Mouse (Mus musculus) cerebellum, postnatal 14 days (tissue): ENCODE data around the gene H2-Ob.

Source experiments
- DNase-seq, 2 experiments: peaks; one replicate each; pipeline ENCODE4 v3.0.0; 2021; ENCODE audit warnings: mixed read lengths in 2 of 2

Gene H2-Ob

DNA sequence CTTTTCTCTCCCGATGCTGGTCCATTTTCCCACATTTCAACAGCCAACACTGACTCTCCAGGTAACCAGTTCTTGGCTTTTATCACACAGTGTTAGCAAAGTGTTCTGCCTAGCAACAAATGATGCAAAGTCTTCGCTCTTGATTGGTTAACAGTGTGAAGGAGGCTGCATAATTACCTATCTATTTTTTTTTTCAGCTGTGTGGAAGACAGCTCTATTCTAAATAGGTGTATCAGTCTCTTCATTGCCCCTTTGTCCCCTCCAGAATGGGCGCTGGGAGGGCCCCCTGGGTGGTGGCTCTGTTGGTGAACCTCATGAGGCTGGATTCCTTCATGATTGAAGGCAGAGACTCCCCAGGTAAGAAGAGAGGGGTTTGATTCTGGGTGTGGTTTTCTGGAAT lies at the start of gene H2-Ob:
H2-Ob (plus strand) TSS at position 198 of the 400 bp plus-strand sequence.
- peak; percentile 42 to 57 for DNase-seq

DNA sequence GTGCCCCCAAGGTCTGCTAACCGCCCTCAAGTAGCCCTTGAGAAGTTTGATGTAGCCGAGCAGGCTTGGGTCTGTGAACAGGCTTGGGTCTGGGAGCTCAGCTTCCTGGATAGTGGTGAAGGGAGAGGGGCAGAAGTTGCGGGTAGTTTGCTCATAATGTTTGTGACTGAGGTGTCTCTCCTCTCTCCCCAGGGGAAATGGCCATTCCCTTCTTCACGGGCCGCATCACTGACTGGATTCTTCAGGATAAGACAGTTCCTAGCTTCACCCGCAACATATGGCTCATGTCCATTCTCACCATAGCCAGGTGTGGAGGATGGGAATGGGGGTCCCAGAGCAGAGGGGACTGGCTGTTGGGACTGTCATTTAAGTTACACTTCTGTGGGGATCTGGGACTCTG lies 49.7 kb upstream of the H2-Ob start:
- DNase-seq: no peak

DNA sequence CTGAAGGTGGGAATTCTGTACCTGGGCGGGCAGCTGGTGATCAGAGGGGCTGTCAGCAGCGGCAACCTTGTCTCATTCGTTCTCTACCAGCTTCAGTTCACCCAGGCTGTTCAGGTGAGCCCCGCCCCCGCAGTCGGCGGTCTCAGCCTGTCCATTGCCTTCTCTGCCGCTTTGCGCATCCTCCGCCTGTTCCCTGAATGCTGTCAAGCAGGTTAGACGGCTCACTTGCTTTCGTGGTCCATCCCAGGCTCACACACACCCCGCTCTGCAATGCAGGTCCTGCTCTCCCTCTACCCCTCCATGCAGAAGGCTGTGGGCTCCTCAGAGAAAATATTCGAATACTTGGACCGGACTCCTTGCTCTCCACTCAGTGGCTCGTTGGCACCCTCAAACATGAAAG lies 45.9 kb upstream of the H2-Ob start:
- no peak for DNase-seq

DNA sequence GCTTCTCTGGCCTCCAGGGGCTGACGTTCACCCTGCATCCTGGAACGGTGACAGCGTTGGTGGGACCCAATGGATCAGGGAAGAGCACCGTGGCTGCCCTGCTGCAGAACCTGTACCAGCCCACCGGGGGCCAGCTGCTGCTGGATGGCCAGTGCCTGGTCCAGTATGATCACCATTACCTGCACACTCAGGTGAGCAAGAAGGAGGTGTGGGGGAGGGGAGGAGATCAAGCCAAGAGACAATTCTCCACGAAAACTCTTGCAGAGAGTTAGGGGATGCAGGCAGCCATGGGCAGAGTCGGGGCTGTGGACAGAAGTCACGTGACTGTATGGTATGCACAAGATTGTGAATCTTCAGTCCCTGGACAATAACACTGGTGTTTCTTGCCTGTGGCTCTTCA lies 45.2 kb upstream of the H2-Ob start:
- no peak for DNase-seq

DNA sequence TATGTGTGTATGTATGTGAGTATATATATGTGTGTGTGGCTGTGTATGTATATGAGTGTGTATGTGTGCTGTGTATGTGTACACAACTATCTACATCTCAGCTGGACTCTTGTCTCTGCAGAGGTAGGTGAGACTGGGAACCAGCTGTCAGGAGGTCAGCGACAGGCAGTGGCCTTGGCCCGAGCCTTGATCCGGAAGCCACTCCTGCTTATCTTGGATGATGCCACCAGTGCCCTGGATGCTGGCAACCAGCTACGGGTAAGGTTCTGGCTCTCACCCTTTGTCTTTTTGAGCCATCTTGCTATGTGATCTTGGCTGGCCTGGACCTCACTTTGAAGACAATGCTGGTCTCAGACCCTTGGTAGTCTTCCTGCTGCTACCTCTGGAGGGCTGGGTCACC lies 44.0 kb upstream of the H2-Ob start:
- DNase-seq: no peak

DNA sequence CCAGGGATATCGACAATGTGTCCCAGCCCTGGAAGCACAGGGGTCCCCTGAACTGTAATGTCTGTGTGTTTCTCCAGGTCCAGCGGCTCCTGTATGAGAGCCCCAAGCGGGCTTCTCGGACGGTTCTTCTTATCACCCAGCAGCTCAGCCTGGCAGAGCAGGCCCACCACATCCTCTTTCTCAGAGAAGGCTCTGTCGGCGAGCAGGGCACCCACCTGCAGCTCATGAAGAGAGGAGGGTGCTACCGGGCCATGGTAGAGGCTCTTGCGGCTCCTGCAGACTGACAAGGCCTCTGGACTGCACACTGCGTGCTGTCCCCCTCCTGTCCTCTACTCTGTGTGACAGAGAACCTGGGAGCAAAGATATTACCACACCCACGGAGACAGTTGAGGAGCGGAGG lies 42.2 kb upstream of the H2-Ob start:
- DNase-seq: no peak

DNA sequence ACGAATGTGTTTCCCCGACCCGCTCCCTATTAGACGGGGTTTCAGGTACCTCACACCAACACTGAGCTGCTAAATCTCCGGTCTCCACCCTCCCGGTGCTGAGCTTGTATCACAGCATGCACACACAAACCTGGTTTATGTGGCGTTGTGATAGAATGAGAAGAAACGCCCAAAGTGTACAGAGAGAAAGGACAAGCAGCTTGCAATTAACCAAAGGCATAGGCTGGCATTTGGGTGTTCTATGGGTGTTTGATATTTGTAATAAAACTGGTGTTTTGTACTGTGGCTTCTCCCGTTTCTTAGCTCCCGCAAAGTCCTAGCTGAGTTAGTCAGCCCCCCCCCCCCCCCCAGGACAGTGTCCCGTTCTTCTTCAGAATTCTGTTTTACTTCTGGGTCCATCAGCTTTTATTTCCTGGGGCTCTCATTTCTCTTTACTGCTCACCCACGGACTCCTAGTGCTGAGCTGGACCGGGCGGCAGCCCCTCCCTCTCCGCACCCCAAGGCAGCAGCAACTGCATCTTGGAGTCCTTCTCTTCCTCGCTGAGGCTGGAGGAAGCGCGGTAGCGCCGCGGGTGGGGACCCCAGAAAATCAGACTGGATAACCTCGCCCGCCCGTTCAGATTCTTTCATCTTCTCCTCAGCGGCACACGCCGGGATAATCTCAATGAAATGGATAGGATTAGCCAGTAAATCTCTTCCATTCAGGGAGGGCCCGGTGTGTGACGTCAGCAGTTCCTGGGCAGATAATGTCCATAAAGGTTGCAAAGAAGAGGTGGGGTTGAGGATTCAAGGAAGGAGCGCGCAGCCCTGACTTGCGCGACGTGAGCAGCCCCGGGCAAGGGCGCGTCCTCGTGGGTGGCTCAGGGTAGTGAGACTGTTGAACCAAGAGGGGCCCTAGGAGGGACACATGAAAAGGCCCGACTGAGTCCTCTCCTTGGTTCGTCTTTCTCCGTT lies 41.5 kb upstream of the H2-Ob start, which contains the start of gene Psmb8:
Psmb8 (plus strand) TSS at position 781 of the 954 bp plus-strand sequence.
- DNase-seq: peak; percentile 94 to 96

DNA sequence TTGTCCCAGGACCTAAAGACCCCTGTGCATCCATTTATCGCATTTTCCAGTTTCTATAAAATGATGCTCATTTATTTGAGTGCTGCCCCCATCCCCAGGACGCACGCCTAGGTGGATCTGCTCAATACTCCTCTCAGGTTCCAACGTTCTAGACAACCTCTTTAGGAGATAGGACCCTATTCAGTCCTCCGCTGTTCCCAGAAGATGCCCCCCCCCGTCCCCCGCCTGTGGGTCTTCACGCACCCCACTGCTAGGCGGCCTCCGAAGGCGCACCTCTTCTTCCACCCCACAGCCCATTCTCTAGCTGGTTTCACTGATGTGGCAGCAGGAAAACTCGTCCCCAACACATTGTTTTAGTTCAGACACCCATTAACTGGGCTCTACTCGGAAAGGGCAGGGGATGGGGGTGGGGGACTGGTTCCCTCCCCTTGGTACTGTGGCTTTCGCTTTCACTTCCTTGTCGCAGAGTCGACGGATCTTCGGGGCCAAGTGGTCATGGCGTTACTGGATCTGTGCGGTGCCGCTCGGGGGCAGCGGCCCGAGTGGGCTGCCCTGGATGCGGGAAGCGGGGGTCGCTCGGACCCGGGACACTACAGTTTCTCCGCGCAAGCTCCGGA lies 40.7 kb upstream of the H2-Ob start:
- peak; percentile 15 to 26 for DNase-seq

DNA sequence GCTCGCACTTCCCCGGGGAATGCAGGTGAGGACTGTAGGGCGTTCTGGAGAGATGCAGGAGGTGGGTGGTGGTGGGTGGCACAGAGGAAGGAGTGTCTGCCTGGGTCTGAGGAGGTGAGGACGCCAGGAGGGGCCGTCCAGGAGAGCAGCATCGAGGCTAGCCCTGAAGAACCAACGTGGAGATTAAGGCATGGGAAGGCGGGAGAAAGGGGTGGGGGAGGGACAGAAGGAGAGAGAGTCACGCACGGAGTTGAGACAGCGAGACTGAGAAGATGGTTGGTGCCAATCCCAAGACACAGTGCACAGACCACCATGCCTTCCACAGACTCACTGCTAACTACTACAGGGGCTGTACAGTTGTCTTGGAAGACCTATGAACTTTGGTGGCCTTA lies 40.2 kb upstream of the H2-Ob start:
- DNase-seq: no peak

DNA sequence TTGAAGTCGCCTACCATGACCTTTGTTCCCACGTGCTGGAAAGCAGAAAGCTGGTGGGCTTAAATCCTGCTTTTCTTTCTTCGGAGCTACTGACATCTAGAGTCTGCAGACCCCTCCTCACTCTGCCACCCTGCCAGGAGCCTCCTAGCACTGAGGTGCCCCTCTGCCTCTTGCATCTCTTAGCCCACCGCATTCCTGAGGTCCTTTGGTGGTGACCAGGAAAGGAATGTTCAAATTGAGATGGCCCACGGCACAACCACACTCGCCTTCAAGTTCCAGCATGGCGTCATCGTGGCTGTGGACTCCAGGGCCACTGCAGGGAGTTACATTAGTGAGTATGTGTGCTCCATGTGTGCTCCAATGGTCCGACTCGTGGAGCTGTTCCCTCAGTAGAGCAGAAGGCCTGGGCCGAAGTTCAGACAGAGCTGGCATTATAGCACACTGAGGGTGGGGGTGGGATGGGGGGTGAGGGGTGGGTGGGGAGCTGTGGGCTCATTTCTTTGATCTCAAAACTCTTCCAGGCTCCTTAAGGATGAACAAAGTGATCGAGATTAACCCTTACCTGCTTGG lies 39.6 kb upstream of the H2-Ob start:
- DNase-seq: no peak

DNA sequence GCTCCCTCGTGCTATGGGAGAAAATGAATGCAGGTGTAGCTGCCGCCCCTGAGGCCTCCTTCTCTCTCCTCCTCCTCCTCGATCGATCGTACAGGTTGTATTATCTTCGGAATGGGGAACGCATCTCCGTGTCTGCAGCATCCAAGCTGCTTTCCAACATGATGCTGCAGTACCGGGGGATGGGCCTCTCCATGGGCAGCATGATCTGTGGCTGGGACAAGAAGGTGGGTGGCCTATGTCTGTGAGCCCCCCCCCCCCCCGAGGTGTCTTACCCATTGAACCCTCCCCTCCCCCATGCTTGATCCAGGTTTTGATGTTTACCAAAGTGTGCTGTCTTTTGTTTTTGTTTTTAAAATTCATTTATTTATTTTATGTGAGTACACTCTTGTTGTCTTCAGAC lies 38.7 kb upstream of the H2-Ob start:
- DNase-seq: no peak

DNA sequence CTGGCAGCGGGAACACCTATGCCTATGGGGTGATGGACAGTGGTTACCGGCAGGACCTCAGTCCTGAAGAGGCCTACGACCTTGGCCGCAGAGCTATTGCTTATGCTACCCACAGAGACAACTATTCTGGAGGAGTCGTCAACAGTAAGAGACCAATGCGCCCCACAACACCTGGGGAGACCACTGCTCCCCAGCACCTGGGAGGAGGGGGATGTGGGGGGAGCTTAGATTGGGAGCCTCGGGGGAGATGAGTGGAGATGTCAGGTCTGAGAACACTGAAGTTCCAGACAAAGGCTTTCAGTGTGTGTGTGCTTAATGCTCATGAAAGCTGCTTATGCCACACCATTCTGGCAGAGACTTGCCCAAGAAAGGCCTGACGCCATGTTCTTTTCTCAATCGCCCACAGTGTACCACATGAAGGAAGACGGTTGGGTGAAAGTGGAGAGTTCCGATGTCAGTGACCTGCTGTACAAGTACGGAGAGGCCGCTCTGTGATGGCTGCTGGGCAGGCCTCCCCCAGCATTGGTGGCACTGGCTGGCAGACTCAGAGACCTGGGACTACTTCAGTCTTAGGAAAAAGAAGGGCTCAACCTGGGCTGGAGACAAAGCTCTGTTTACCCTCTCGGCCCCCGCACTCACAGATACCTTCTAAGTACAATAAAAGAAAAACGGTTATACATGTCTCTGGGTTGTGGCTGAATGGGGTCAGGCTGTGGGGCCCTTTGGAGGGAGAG lies 37.8 kb upstream of the H2-Ob start:
- no peak for DNase-seq

DNA sequence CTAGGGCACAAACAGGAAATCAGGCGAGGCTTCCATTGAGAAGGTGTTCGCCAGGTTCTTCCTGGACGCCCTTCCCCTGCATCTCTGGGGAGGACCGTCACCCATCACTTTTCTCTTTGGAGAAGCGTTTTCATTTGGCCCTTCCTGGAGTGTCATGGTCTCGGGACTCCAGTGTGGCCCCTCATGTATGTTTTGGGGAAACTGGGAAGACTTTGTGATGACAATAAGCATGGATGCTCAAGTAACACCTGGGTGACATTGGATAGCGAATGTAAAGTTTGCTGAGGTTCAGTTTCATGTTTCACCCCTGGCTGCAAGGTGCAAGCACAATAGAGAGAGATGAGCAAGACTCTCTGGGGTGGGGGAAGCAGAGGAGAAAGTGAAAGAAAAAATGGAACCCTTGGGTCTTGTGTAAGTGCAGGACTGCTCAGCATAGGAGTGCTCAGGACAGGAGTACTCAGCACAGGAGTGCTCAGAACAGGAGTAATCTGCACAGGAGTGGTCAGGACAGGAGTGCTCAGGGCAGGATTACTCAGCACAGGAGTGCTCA lies 37.1 kb upstream of the H2-Ob start:
- DNase-seq: no peak

DNA sequence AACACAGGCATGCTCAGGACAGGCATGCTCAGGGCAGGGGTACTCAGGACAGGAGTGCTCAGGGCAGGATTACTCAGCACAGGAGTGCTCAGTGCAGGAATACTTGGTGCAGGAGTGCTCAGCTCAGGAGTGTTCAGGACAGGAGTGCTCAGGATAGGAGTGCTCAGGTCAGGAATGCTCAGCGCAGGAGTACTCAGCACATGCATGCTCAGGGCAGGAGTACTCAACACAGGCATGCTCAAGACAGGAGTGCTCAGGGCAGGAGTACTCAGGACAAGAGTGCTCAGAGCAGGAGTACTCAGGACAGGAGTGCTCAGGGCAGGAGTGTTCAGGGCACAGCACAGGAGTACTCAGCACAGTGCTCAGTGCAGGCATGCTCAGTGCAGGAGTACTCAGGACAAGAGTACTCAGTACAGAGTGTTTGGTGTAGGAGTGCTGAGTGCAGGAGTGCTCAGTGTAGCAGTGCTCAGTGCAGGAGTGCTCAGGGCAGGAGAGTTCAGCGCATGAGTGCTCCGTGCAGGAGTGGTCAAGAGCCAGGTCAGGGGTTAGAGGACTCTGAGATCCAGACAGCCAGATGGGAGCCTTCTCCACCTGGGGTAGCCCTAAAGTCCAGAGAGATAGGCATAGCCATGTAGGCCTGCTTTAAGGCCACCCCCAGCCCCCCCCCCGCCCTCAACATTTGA lies 35.8 kb upstream of the H2-Ob start:
- DNase-seq: no peak

DNA sequence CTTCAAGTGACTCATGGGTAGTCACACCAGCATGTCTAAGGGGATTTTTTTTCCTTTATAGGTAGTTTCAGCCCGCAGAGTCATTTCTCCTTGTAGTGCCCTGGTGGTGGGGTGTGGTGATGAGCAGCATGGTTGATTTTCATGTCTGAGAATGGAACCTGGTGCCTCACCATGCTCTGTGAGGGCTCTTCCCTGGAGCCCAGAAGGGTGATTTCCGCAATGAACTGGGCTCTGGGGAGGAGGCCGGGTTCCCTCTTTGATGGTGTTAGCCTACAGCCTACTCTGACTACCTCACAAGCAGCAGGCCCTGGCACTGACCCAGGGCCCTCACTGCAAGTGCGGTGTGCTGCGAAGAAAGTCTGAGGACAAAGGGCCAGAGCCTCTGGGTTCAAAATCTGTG lies 35.3 kb upstream of the H2-Ob start, which contains the start of gene Tap2:
Tap2 (plus strand) TSS at position 84 of the 400 bp plus-strand sequence.
- DNase-seq: no peak

DNA sequence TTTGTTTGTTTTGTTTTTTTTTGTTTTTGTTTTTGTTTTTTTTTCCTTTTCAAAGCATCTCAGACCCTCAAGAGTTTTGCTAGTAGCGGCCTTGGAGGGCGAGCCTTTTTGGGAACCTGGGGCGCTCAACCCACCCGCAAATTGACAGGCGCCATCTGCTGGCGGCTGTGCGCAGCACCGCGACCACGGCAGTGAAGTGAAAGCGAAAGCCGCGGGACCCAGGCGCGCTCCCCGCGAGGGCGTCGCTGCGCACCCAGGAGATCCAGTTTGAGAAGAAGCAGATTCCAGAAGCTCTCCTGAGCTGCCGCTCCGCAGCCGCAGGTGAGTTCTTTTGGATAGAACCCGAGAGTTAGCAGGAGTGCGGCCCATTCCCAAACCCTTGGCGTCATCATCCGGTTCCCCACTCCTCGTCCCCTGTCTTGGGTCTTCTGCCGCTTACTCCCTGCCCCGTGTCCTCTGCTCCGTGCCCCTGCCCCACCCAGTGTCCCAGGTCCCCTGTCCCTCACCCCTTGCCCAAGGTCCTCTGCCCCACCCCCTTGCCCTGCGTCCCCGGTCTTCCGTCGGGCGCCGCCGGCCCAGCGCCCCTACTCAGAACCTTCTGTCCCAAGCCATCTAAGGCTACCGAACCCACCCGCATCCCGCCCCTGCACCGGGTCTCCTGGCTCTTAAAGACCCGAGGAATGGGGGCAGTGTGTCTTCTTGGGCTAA lies 34.2 kb upstream of the H2-Ob start:
- peak; percentile 89 to 91 for DNase-seq

DNA sequence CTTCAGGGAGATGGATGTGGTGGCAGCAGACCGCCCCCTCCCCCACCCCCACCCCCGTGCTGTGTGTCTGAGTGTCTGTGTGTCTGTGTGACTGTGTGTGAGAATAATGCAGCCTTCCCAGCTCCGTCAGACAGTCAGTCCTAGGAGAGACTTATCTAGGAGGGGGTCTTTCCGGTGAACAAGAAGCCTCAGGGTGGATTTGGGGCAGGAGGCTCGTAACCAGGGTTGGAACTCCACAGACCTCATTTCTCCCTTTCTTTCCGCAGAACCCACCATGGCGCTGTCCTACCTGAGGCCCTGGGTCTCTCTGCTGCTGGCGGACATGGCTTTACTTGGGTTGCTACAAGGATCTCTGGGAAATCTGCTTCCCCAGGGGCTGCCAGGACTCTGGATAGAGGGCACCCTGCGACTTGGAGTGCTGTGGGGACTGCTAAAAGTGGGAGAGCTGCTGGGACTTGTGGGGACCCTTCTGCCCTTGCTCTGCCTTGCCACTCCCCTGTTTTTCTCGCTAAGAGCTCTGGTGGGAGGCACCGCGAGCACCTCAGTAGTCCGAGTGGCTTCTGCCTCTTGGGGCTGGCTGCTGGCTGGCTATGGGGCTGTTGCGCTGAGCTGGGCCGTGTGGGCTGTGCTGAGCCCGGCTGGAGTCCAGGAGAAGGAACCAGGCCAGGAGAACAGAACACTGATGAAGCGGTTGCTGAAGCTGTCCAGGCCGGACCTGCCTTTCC lies 33.5 kb upstream of the H2-Ob start:
- DNase-seq: peak in 1 of 2 experiments; percentile 26

DNA sequence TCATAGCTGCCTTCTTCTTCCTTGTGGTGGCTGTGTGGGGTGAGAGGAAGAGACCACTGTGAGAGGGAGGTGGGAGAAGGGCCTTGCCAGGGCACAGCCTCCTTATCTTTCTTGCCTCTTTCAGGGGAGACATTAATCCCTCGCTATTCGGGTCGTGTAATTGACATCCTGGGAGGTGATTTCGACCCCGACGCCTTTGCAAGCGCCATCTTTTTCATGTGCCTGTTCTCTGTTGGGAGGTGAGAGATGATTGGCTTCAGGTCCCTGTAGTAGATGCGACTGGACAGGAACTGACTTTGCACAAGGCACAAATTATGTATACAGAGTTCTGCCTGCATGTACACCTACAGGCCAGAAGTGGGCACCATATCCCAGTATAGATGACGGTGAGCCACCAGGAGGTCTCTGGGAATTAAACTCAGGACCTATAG lies 32.9 kb upstream of the H2-Ob start:
- DNase-seq: peak; percentile 25 to 37

DNA sequence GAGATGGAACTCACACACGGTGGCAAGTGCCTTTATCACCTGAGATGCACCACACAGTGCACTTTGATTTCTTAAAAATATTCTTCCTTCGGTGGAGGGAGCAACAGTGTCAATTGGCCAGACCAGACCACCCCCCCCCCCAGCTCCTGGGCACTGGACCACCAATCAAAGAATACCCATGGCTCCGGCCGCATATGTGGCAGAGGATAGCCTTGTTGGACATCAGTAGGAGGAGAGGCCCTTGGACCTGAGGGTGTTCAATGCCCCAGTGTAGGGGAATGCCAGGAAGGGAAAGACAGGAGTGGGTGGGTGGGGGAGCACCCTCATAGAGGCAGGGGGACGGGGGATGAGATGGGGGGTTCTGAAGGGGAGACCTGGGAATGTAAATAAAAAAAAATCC lies 32.0 kb upstream of the H2-Ob start:
- no peak for DNase-seq

DNA sequence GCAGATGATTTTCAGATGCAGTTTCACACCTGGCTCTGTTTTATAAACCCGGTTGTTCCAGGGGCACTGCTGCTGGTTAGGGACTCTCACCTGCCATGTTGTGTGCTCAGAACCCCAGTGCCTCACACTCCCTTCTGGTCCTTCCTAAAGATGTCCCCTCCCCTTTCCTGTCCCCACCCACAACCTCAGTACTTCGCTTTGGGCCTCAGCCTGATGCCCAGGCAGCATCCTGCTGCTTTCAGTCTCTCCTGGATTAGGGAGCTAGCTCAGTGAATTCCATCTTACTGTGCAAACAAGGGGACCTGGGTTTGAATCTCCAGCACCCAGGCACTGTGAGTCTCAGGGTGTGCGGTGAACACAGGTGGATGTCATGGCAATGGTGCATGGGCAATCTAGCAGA lies 31.2 kb upstream of the H2-Ob start:
- no peak for DNase-seq

DNA sequence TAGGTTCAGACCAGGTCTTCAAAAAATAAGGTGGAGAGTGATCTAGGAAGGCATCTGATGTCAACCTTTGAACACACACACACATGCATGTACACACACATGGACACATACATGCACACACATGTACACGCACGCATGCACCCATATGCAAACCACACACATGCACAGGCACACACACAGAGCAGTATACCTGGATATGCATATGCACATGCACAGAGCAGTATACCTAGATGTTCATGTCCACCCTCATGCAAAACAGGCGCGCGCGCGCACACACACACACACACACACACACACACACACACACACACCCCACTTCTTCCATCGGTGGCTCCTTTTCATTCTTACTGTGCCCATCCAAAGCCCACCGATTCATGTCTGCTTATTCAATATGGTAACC lies 30.8 kb upstream of the H2-Ob start:
- DNase-seq: no peak
